Comparison of ENCODE assay signal across 8 mouse cellular contexts in genomic region chr10:81642648-81643448, GRCm38 (mm10). TPM values are rescaled to one million over a fixed set of nuclear protein-coding genes. Genes with fewer than 3 reads are reported as not detected.
A peak's percentile ranks its signal among the peaks of the same experiment; 100 is the strongest.
DNase-seq lines count a peak whose midpoint lies in the region; ATAC-seq and TF ChIP-seq lines count a peak whose summit lies in the region.

No protein-coding gene starts in this region.

- no peak for TF ChIP-seq CTCF in kidney, adult 2 months (conservative IDR thresholded peaks at IDR 0.05; ENCODE audit: insufficient read depth, insufficient read length, low read depth, low read length)
- TF ChIP-seq CTCF in MEL (IDR thresholded peaks at IDR 0.05 in 2 of 3, conservative IDR thresholded peaks at IDR 0.05 in 1 of 3; ENCODE audit: control insufficient read depth in 1 of 3, insufficient read depth in 1 of 3, low read depth in 2 of 3, low read length in 3 of 3, poor library complexity in 1 of 3, severe bottlenecking in 1 of 3): no peak
- no peak for TF ChIP-seq CTCF in liver, embryonic 14.5 days (IDR thresholded peaks at IDR 0.05; ENCODE audit: low read depth)

- TF ChIP-seq RAD21 in MEL (IDR thresholded peaks at IDR 0.05; ENCODE audit: low read depth, low read length): no peak

- TF ChIP-seq EP300 in MEL (IDR thresholded peaks at IDR 0.05; ENCODE audit: low read depth in 1 of 2, low read length in 2 of 2): no peak
- TF ChIP-seq EP300 in liver, embryonic 14.5 days (IDR thresholded peaks at IDR 0.05; ENCODE audit: low read depth): no peak

- DNase-seq in kidney, adult 2 months: no peak
- no peak for DNase-seq in kidney, postnatal 36 days
- DNase-seq in MEL (ENCODE audit: low read depth, low spot score): no peak
- no peak for DNase-seq in liver, embryonic 14.5 days (ENCODE audit: low read depth in 3 of 3, low spot score in 3 of 3)
- no peak for DNase-seq in Muller cell, postnatal 12 days (ENCODE audit: inconsistent ontology term)
- DNase-seq in left cerebral cortex, adult 18-20 months (ENCODE audit: low spot score in 2 of 2): no peak
- DNase-seq in spleen, adult 12 weeks (ENCODE audit: low spot score): no peak

- peak overlapping the region; percentile 88 for H3K27ac ChIP-seq in kidney, adult 2 months (ENCODE audit: insufficient read depth, low read depth, low read length)
- H3K27ac ChIP-seq in MEL (ENCODE audit: control insufficient read depth, low read depth, low read length): peak overlapping the region; percentile 76
- H3K27ac ChIP-seq in forebrain, embryonic 12.5 days: peak overlapping the region; percentile 97
- H3K27ac ChIP-seq in liver, embryonic 14.5 days: peak overlapping the region; percentile 12

- H3K27me3 ChIP-seq in kidney, adult 2 months (replicated peaks; ENCODE audit: control insufficient read depth, insufficient read depth, low read length): no peaks in the 10 kb centered on the region
- no peaks in the 10 kb centered on the region for H3K27me3 ChIP-seq in MEL (ENCODE audit: control insufficient read depth in 1 of 2, insufficient read depth in 2 of 2, low read length in 2 of 2)
- H3K27me3 ChIP-seq in forebrain, embryonic 12.5 days: peaks cover 5% of the 10 kb centered on the region; the same call in 1 of the 2 replicates
- H3K27me3 ChIP-seq in liver, embryonic 14.5 days (ENCODE audit: control insufficient read depth, insufficient read depth, low read length): no peaks in the 10 kb centered on the region

- no peak for TF ChIP-seq POLR2A in kidney, adult 2 months (IDR thresholded peaks at IDR 0.05; ENCODE audit: low read depth, low read length)
- no peak for TF ChIP-seq POLR2A in MEL (IDR thresholded peaks at IDR 0.05; ENCODE audit: control insufficient read depth in 1 of 2, insufficient read depth in 1 of 2, low read depth in 1 of 2, low read length in 2 of 2, poor library complexity in 1 of 2)

- ATAC-seq in forebrain, embryonic 12.5 days (ENCODE audit: low FRiP score): peak; percentile 62
- ATAC-seq in liver, embryonic 14.5 days (ENCODE audit: insufficient read depth): peak; percentile 46; the same call in 1 of the 2 replicates

- 14% methylated on average over 24 of the region's 24 CpGs for WGBS in kidney, adult 2 months
- WGBS in forebrain, embryonic 12.5 days: 23% methylated on average over 24 of the region's 24 CpGs
- WGBS in liver, embryonic 14.5 days (ENCODE audit: insufficient replicate concordance): 16% methylated on average over 24 of the region's 24 CpGs

- no peaks in the 10 kb centered on the region for H3K9me3 ChIP-seq in MEL (replicated peaks; ENCODE audit: insufficient read depth, low read length)
- no peaks in the 10 kb centered on the region for H3K9me3 ChIP-seq in forebrain, embryonic 12.5 days
- no peaks in the 10 kb centered on the region for H3K9me3 ChIP-seq in liver, embryonic 14.5 days (ENCODE audit: control insufficient read depth, low read length)

- no peaks in the 10 kb centered on the region for H3K36me3 ChIP-seq in kidney, adult 2 months (ENCODE audit: control insufficient read depth, insufficient read depth, low read length)
- peaks cover 0 to 6% of the 10 kb centered on the region in 2 experiments; a peak in 1 of 4 replicates for H3K36me3 ChIP-seq in MEL (ENCODE audit: control insufficient read depth in 1 of 2, insufficient read depth in 2 of 2, low read length in 2 of 2)
- H3K36me3 ChIP-seq in forebrain, embryonic 12.5 days (replicated peaks): no peaks in the 10 kb centered on the region
- H3K36me3 ChIP-seq in liver, embryonic 14.5 days (replicated peaks; ENCODE audit: control insufficient read depth, insufficient read depth, low read depth): no peaks in the 10 kb centered on the region

- H3K4me2 ChIP-seq in forebrain, embryonic 12.5 days: peak overlapping the region; percentile 93
- H3K4me2 ChIP-seq in liver, embryonic 14.5 days (ENCODE audit: low read depth): peak overlapping the region; percentile 70

- H3K4me1 ChIP-seq in kidney, adult 2 months (ENCODE audit: control insufficient read depth, insufficient read depth, low read length): peaks cover 7% of the 10 kb centered on the region; the same call in 1 of the 2 replicates
- H3K4me1 ChIP-seq in MEL (ENCODE audit: control insufficient read depth in 1 of 2, insufficient read depth in 2 of 2, low read length in 2 of 2): peaks cover 2 to 15% of the 10 kb centered on the region in 2 experiments; a peak in 3 of 4 replicates
- H3K4me1 ChIP-seq in forebrain, embryonic 12.5 days: peaks cover 32% of the 10 kb centered on the region
- peaks cover 0 to 14% of the 10 kb centered on the region in 2 experiments; a peak in 3 of 4 replicates for H3K4me1 ChIP-seq in liver, embryonic 14.5 days (replicated peaks; ENCODE audit: control insufficient read depth in 2 of 2, insufficient read depth in 2 of 2, low read length in 1 of 2)

- H3K4me3 ChIP-seq in kidney, adult 2 months (ENCODE audit: insufficient read depth, low read depth, low read length): peak overlapping the region; percentile 89
- peak overlapping the region; percentile 55 to 93 for H3K4me3 ChIP-seq in MEL (ENCODE audit: control insufficient read depth in 1 of 2, insufficient read depth in 1 of 2, low read depth in 2 of 2, low read length in 2 of 2)
- H3K4me3 ChIP-seq in forebrain, embryonic 12.5 days (replicated peaks): peak overlapping the region; percentile 67
- H3K4me3 ChIP-seq in liver, embryonic 14.5 days (ENCODE audit: insufficient read depth in 1 of 2, low read depth in 2 of 2, low read length in 2 of 2): peak overlapping the region; percentile 59 to 68

- peaks cover 3% of the 10 kb centered on the region; the same call in 1 of the 2 replicates for H3K79me2 ChIP-seq in MEL (ENCODE audit: control insufficient read depth, insufficient read depth, low read length, poor library complexity)

- peak overlapping the region; percentile 82 for H3K9ac ChIP-seq in MEL (ENCODE audit: control insufficient read depth, low read depth, low read length, poor library complexity, severe bottlenecking)
- peak overlapping the region; percentile 90 for H3K9ac ChIP-seq in forebrain, embryonic 12.5 days
- peak overlapping the region; percentile 78 for H3K9ac ChIP-seq in liver, embryonic 14.5 days (replicated peaks)

TF ChIP-seq in MEL, 35 proteins besides CTCF, POLR2A, EP300 and RAD21 (continues in another document):
- TF ChIP-seq ELF1 (IDR thresholded peaks at IDR 0.05; ENCODE audit: low read depth, low read length): no peak
- TF ChIP-seq CHD1 (IDR thresholded peaks at IDR 0.05; ENCODE audit: low read depth, low read length): 0 out of 2 replicates have a peak, but pooled peaks have one; percentile 54
- no peak for TF ChIP-seq MAZ (IDR thresholded peaks at IDR 0.05; ENCODE audit: low read depth, low read length)
- TF ChIP-seq MEF2A (IDR thresholded peaks at IDR 0.05; ENCODE audit: extremely low read depth, insufficient replicate concordance, low read depth, low read length, poor library complexity, severe bottlenecking): no peak

RNA-seq across cellular contexts. Expression of gene Gm10778, which starts 6.0 kb away (rescaled TPM):
- 0.45 and 0.56 TPM in 2 replicates for polyA plus RNA-seq in kidney, adult 2 months (2012; rRNA removed)
- total RNA-seq in MEL (2012; rRNA removed): 3.5 and 3.9 TPM in 2 replicates
- polyA plus RNA-seq in MEL (2012; ENCODE audit: insufficient read depth in 1 of 2, insufficient read length in 2 of 2, low read depth in 1 of 2, low replicate concordance in 2 of 2, missing spikeins in 1 of 2): 1 to 10 TPM in 1 of 2 experiments, not detected in 1; 2.0 TPM
- polyA plus RNA-seq in forebrain, embryonic 12.5 days (2016; fragmentation: Nextera tagmentation; extraction: Ambion mirVana): 4.3 and 4.5 TPM in 2 replicates
- 0.31 and 0.97 TPM in 2 replicates for polyA plus RNA-seq in liver, embryonic 14.5 days (2012; rRNA removed)
- polyA plus RNA-seq in liver, embryonic 14.5 days (2014; fragmentation: Nextera tagmentation; extraction: Ambion mirVana): 0.67 and 1.5 TPM in 2 replicates
- 1 to 10 TPM; 4.3 to 5.8 TPM for total RNA-seq in left cerebral cortex, adult 18-20 months (2021)

RNA-seq across cellular contexts. Expression of gene Ankrd24, which starts 14.5 kb away (rescaled TPM):
- 67.1 and 81.0 TPM in 2 replicates for polyA plus RNA-seq in kidney, adult 2 months (2012; rRNA removed)
- total RNA-seq in MEL (2012; rRNA removed): 3.2 and 4.5 TPM in 2 replicates
- 10 to 100 TPM in 1 of 2 experiments, not detected in 1; 14.6 TPM for polyA plus RNA-seq in MEL (2012; ENCODE audit: insufficient read depth in 1 of 2, insufficient read length in 2 of 2, low read depth in 1 of 2, low replicate concordance in 2 of 2, missing spikeins in 1 of 2)
- 6.2 and 7.4 TPM in 2 replicates for polyA plus RNA-seq in forebrain, embryonic 12.5 days (2016; fragmentation: Nextera tagmentation; extraction: Ambion mirVana)
- polyA plus RNA-seq in liver, embryonic 14.5 days (2012; rRNA removed): 5.6 and 6.1 TPM in 2 replicates
- 0.75 and 1.5 TPM in 2 replicates for polyA plus RNA-seq in liver, embryonic 14.5 days (2014; fragmentation: Nextera tagmentation; extraction: Ambion mirVana)
- 10 to 100 TPM; 44.4 to 46.4 TPM for total RNA-seq in left cerebral cortex, adult 18-20 months (2021)

RNA-seq across cellular contexts. Expression of gene Sirt6, which starts 15.3 kb away (rescaled TPM):
- 16.3 and 19.7 TPM in 2 replicates for polyA plus RNA-seq in kidney, adult 2 months (2012; rRNA removed)
- total RNA-seq in MEL (2012; rRNA removed): 8.2 and 10.5 TPM in 2 replicates
- 10 to 100 TPM in 1 of 2 experiments, not detected in 1; 38.2 TPM for polyA plus RNA-seq in MEL (2012; ENCODE audit: insufficient read depth in 1 of 2, insufficient read length in 2 of 2, low read depth in 1 of 2, low replicate concordance in 2 of 2, missing spikeins in 1 of 2)
- 50.7 and 52.6 TPM in 2 replicates for polyA plus RNA-seq in forebrain, embryonic 12.5 days (2016; fragmentation: Nextera tagmentation; extraction: Ambion mirVana)
- 8.1 and 9.0 TPM in 2 replicates for polyA plus RNA-seq in liver, embryonic 14.5 days (2012; rRNA removed)
- polyA plus RNA-seq in liver, embryonic 14.5 days (2014; fragmentation: Nextera tagmentation; extraction: Ambion mirVana): 5.3 and 5.9 TPM in 2 replicates
- 10 to 100 TPM; 26.2 to 26.6 TPM for total RNA-seq in left cerebral cortex, adult 18-20 months (2021)

RNA-seq across cellular contexts. Expression of gene BC025920, which starts 36.8 kb away (rescaled TPM):
- polyA plus RNA-seq in kidney, adult 2 months (2012; rRNA removed): 1.0 and 1.1 TPM in 2 replicates
- total RNA-seq in MEL (2012; rRNA removed): 0.98 and 1.1 TPM in 2 replicates
- polyA plus RNA-seq in MEL (2012; ENCODE audit: insufficient read depth in 1 of 2, insufficient read length in 2 of 2, low read depth in 1 of 2, low replicate concordance in 2 of 2, missing spikeins in 1 of 2): 1 to 10 TPM in 1 of 2 experiments, not detected in 1; 1.7 TPM
- polyA plus RNA-seq in forebrain, embryonic 12.5 days (2016; fragmentation: Nextera tagmentation; extraction: Ambion mirVana): 2.2 and 2.7 TPM in 2 replicates
- 2.3 and 2.4 TPM in 2 replicates for polyA plus RNA-seq in liver, embryonic 14.5 days (2012; rRNA removed)
- polyA plus RNA-seq in liver, embryonic 14.5 days (2014; fragmentation: Nextera tagmentation; extraction: Ambion mirVana): 0.11 and 0.34 TPM in 2 replicates
- 1 to 10 TPM; 2.6 to 3.3 TPM for total RNA-seq in left cerebral cortex, adult 18-20 months (2021)

RNA-seq across cellular contexts. Expression of gene Tle6, which starts 42.0 kb away (rescaled TPM):
- polyA plus RNA-seq in kidney, adult 2 months (2012; rRNA removed): 3.9 and 4.3 TPM in 2 replicates
- 16.9 and 17.3 TPM in 2 replicates for total RNA-seq in MEL (2012; rRNA removed)
- 10 to 100 TPM in 1 of 2 experiments, not detected in 1; 31.9 TPM for polyA plus RNA-seq in MEL (2012; ENCODE audit: insufficient read depth in 1 of 2, insufficient read length in 2 of 2, low read depth in 1 of 2, low replicate concordance in 2 of 2, missing spikeins in 1 of 2)
- polyA plus RNA-seq in forebrain, embryonic 12.5 days (2016; fragmentation: Nextera tagmentation; extraction: Ambion mirVana): 3.1 and 4.3 TPM in 2 replicates
- polyA plus RNA-seq in liver, embryonic 14.5 days (2012; rRNA removed): 4.5 and 4.8 TPM in 2 replicates
- 5.6 and 5.8 TPM in 2 replicates for polyA plus RNA-seq in liver, embryonic 14.5 days (2014; fragmentation: Nextera tagmentation; extraction: Ambion mirVana)
- 10 to 100 TPM; 11.4 to 11.8 TPM for total RNA-seq in left cerebral cortex, adult 18-20 months (2021)

Comparison
In these comparisons a context has a peak if more than half of its experiments do, and no peak if none do; other contexts are left out.
1. H3K27ac ChIP-seq: peak in every context shown above with its lines; median percentile 97 in forebrain, embryonic 12.5 days; 88 in kidney, adult 2 months; 76 in MEL; 12 in liver, embryonic 14.5 days.